Mouse (Mus musculus) small intestine, adult 2 months (tissue): Measurements from ENCODE around the gene Mpzl3.

Source experiments
- CTCF ChIP-seq: fragments of 200-500 bp; IDR thresholded peaks from 2 replicates; pipeline ENCODE4 v1.5.1; 2012; ENCODE audit warnings: low read depth, mild to moderate bottlenecking, control low read depth, inconsistent platforms, low read length, moderate library complexity, mixed read lengths; ENCODE audit not compliant: insufficient replicate concordance, insufficient read length; ENCODE audit errors: extremely low read depth
- POLR2A ChIP-seq: fragments of 200-500 bp; IDR thresholded peaks from 2 replicates; pipeline ENCODE4 v1.6.1; 2012; ENCODE audit warnings: low read depth, mild to moderate bottlenecking, control low read depth, inconsistent platforms, low read length, moderate library complexity

DNA sequence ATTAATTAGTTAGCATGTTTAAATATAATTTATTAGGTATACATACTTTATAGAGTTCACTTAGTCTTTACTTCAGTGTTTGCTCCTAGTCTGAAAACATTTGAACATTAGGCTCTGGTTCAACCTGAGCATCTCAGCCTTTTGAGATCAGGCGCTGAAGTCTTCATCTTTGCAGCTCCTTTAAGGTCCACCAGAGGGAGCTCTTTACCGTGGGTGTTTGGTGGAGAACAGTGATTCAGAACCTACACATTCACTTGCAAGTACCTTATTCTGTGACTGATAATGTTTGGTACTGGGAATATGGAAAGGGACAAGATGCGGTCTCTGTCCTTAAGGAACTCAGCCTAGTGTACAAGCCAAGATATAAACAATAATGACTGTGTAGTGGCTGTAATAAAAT, 32.2 kb upstream of the Mpzl3 start:
- no peak for TF ChIP-seq CTCF
- TF ChIP-seq POLR2A, result no peak
